Mouse (Mus musculus): ENCODE measurements around the gene Dnmbp. TPM values are rescaled to one million over a fixed set of nuclear protein-coding genes. Genes with fewer than 3 reads are reported as not detected.

Dnmbp gene
- polyA plus RNA-seq, 1 experiment from 2014 or later: 14.8 TPM

DNA sequence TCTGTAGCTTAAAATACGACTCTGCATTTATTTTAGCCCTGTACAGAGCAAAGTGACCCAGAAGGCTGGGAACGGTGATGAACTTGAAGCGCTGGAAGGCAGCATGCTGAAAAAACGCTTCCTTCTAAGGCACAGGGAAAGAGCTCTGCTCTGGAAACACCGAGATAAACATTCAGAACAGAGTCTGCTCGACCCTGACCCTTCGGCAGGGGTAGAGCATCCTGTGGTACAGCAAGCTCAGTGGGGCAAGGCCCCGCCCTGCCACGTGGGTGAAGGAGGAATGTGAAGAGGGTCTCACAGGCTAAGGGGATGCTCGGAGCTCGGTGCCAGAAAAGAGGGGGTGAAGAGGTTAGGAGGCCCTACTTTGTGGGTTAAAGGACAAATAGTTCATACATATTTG, 1.6 kb downstream of the Dnmbp start:
- H3K27me3 ChIP-seq (replicated peaks): no peaks in the 10 kb centered on the region
- H3K9ac ChIP-seq: no peak overlapping the region
- no peaks in the 10 kb centered on the region for H3K9me3 ChIP-seq
- ATAC-seq (ENCODE audit: low FRiP score, low read depth): no peak
- H3K4me2 ChIP-seq (replicated peaks): no peak overlapping the region
- peaks cover 9% of the 10 kb centered on the region for H3K4me1 ChIP-seq
- H3K36me3 ChIP-seq: no peaks in the 10 kb centered on the region
- WGBS: 49% methylated on average over 11 of the region's 11 CpGs
- no peak overlapping the region for H3K4me3 ChIP-seq
- H3K27ac ChIP-seq: no peak overlapping the region

DNA sequence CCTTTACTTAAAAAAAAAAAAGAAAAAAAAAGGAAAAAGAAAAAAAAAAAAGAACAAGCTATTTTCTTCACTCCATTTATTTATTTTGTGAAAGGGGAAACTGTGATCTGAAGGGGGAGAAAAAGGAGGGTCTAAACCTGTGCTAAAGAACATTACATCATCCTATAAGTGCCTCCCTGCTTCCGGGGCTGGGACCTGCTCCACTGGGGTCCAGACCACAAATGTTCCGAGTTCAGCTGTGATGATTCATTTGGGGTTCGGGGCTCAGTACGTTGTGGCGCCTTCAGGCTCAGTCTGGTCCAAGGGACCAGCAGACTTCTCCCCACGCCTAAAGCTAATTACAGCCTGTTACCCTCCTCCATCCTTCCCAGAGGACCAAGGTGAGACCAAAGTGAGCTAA, 9.1 kb downstream of the Dnmbp start:
- no peaks in the 10 kb centered on the region for H3K9me3 ChIP-seq
- H3K27ac ChIP-seq: no peak overlapping the region
- 0 out of 2 replicates have a peak, but pooled peaks cover 8% of the 10 kb centered on the region for H3K4me1 ChIP-seq
- H3K4me2 ChIP-seq (replicated peaks): no peak overlapping the region
- H3K9ac ChIP-seq: no peak overlapping the region
- H3K27me3 ChIP-seq (replicated peaks): no peaks in the 10 kb centered on the region
- WGBS: 87% methylated on average over 6 of the region's 6 CpGs
- no peak overlapping the region for H3K4me3 ChIP-seq
- H3K36me3 ChIP-seq: no peaks in the 10 kb centered on the region
- no peak for ATAC-seq (ENCODE audit: low FRiP score, low read depth)

DNA sequence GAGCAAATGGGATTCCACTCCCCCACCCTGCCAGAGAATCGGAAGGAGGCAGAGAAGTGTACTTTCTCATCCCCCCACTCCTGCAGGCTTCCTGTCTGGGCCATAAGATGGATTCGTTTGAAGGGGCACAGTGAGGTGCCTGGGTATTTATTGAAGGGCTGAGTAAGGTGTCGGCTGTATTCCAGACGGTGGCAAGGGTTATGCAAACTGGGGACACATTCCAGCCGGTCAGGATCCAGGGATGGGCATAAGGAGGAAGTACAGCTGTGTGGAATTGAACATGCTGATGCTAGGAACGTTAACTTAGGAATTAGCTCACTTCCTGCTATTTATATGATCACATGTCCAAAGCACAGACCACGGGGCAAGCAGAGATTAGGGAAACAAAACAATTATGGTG, 9.6 kb downstream of the Dnmbp start:
- Histone ChIP-seq H3K27me3 (replicated peaks) (no peaks in the 10 kb centered on the region), H3K4me1 (0 out of 2 replicates have a peak, but pooled peaks cover 8% of the 10 kb centered on the region), H3K27ac (no peak overlapping the region), H3K4me3 (no peak overlapping the region), H3K36me3 (no peaks in the 10 kb centered on the region), H3K9ac (0 out of 2 replicates have a peak overlapping the region, but pooled peaks have one; percentile 3), H3K4me2 (replicated peaks) (no peak overlapping the region), H3K9me3 (no peaks in the 10 kb centered on the region)
- ATAC-seq (ENCODE audit: low FRiP score, low read depth): no peak
- WGBS: 33% methylated on average over 7 of the region's 7 CpGs

DNA sequence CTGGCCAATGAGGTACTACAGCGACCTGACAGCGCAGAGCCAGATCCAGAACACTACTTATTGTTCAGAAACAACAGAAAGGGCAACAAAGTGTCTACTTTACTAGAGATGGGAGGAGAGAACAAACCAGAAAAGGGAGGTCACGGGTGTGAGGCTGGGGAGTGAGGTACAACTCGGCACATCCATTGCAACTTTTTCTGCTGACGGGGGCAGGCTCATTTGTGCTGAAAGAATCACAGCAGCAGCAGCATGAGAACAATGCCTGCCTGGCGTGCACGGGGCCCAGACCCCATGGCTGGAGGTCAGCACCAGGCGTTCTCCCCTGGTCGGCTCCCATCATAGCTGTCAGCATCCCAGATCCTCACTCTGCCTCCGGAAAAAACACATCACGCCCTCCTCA, 10.1 kb downstream of the Dnmbp start:
- H3K4me2 ChIP-seq (replicated peaks): no peak overlapping the region
- no peaks in the 10 kb centered on the region for H3K36me3 ChIP-seq
- H3K9ac ChIP-seq: 0 out of 2 replicates have a peak overlapping the region, but pooled peaks have one; percentile 3
- 0 out of 2 replicates have a peak, but pooled peaks cover 8% of the 10 kb centered on the region for H3K4me1 ChIP-seq
- 19% methylated on average over 11 of the region's 11 CpGs for WGBS
- ATAC-seq (ENCODE audit: low FRiP score, low read depth): no peak
- H3K4me3 ChIP-seq: no peak overlapping the region
- no peaks in the 10 kb centered on the region for H3K27me3 ChIP-seq (replicated peaks)
- H3K27ac ChIP-seq: no peak overlapping the region
- no peaks in the 10 kb centered on the region for H3K9me3 ChIP-seq

DNA sequence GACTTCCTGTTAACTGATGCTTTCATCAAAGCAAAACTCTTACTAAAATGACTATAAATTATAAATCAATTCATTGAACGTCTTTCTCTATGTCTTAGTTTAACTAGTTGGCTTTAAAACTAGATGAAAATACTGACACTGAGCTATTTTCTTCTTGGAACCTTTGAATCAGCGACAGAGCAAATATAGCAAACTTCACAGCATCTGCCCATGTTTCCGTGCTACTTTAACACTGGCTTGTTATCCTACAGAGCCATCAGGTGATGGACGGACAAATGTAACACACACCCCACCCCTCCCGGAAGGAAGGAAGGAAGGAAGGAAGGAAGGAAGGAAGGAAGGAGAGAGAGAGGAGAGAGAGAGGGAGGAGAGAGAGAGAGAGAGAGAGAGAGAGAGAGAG, 12.0 kb downstream of the Dnmbp start:
- no peak overlapping the region for H3K9ac ChIP-seq
- no peak overlapping the region for H3K4me3 ChIP-seq
- 0 out of 2 replicates have a peak, but pooled peaks cover 8% of the 10 kb centered on the region for H3K4me1 ChIP-seq
- no peaks in the 10 kb centered on the region; the same call in 1 of the 2 replicates for H3K36me3 ChIP-seq
- H3K4me2 ChIP-seq (replicated peaks): no peak overlapping the region
- no peak for ATAC-seq (ENCODE audit: low FRiP score, low read depth)
- H3K9me3 ChIP-seq: peaks cover 3% of the 10 kb centered on the region; the same call in 1 of the 2 replicates
- 82% methylated on average over 5 of the region's 5 CpGs for WGBS
- no peak overlapping the region for H3K27ac ChIP-seq
- no peaks in the 10 kb centered on the region for H3K27me3 ChIP-seq (replicated peaks)

DNA sequence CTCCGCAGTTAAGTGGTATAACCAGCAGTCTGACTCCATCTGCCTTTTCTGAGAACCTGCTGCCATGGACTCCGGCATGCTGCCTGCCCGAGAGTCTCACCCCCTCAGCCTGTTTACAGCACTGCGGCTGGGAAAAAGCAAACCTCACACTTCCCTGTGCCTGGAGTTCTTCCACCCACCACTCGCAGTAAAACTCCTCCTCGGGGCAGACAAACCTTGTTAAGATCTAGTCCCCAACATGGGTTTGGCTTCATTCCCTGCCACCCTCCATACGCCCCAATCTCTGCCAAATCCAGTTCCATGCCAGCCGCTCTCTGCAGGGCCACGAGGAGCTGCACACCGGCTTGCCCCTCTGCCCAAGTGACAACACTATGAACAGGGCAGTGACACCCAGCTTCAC, 12.9 kb downstream of the Dnmbp start:
- no peak overlapping the region for H3K9ac ChIP-seq
- ATAC-seq (ENCODE audit: low FRiP score, low read depth): no peak
- H3K4me1 ChIP-seq: 0 out of 2 replicates have a peak, but pooled peaks cover 8% of the 10 kb centered on the region
- 69% methylated on average over 10 of the region's 10 CpGs for WGBS
- H3K4me3 ChIP-seq: no peak overlapping the region
- no peaks in the 10 kb centered on the region; the same call in 1 of the 2 replicates for H3K36me3 ChIP-seq
- peaks cover 6% of the 10 kb centered on the region; the same call in 1 of the 2 replicates for H3K9me3 ChIP-seq
- H3K27ac ChIP-seq: no peak overlapping the region
- no peak overlapping the region for H3K4me2 ChIP-seq (replicated peaks)
- no peaks in the 10 kb centered on the region for H3K27me3 ChIP-seq (replicated peaks)

DNA sequence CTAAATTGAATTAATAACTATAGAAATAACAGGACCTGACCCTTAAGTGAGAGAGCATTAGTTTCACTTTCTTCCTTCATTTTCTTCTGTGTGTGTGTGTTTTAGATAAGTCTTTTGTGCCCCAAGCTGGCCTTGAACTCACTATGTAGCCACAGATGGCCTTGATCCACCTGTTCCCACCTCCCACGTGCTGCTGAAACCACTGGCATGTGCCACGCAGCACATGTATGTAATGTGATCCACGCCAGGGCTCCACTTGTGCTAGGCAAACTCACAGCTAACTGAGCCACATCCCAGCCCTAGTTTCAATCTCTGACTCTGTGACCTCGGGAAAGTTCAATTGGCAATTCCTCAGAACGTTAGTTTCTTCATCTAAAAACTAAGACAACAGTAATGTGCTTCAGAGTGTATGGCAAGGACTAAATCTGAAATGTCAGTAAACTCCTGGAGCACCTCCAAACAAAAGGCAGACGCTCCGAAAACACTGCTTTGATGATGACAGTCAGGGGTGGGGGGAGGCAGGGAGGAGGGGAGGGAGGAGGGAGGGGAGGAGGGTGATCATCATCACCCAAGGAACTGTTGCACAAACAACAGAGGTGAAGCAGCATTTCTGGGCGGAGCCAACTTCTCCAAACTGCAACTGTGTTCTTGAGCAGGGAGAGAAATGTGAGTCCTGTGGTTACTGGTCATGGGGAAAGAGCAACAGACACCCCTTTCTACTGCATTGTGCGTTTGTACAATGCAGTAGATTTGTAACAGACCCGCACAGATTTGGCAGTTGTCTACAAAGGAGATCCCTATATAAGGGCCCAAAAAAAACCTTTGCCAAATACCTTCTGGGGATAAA, 13.6 kb downstream of the Dnmbp start:
- Histone ChIP-seq H3K4me3 (no peak overlapping the region), H3K36me3 (no peaks in the 10 kb centered on the region; the same call in 1 of the 2 replicates), H3K4me2 (replicated peaks) (no peak overlapping the region), H3K4me1 (0 out of 2 replicates have a peak, but pooled peaks cover 8% of the 10 kb centered on the region), H3K9ac (no peak overlapping the region), H3K9me3 (peaks cover 6% of the 10 kb centered on the region; the same call in 1 of the 2 replicates), H3K27ac (no peak overlapping the region), H3K27me3 (replicated peaks) (no peaks in the 10 kb centered on the region)
- ATAC-seq (ENCODE audit: low FRiP score, low read depth): no peak
- 76% methylated on average over 10 of the region's 10 CpGs for WGBS

DNA sequence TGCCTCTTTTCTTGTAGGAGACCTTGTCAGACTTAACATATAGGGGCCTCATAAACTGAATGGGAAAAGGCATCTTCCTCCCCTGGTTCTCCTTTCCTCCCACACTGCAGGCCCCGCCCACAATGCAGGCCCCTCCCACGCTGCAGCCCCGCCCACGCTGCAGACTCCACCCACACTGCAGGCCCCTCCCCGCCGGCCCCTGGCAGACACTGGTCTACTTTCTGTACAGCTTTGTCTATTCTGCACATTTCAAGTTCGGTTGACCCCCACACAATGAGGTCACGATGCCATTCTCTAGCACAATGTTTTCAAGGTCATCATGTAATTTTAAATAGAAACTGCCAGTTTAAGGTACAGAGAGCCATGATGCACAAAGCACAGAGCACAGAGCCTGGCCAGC, 15.6 kb downstream of the Dnmbp start:
- no peaks in the 10 kb centered on the region; the same call in 1 of the 2 replicates for H3K36me3 ChIP-seq
- ATAC-seq (ENCODE audit: low FRiP score, low read depth): no peak
- H3K4me2 ChIP-seq (replicated peaks): no peak overlapping the region
- no peaks in the 10 kb centered on the region for H3K27me3 ChIP-seq (replicated peaks)
- H3K27ac ChIP-seq: no peak overlapping the region
- no peak overlapping the region for H3K4me3 ChIP-seq
- 64% methylated on average over 8 of the region's 8 CpGs for WGBS
- H3K4me1 ChIP-seq: peaks cover 7% of the 10 kb centered on the region; the same call in 1 of the 2 replicates
- peaks cover 6% of the 10 kb centered on the region; the same call in 1 of the 2 replicates for H3K9me3 ChIP-seq
- H3K9ac ChIP-seq: no peak overlapping the region

DNA sequence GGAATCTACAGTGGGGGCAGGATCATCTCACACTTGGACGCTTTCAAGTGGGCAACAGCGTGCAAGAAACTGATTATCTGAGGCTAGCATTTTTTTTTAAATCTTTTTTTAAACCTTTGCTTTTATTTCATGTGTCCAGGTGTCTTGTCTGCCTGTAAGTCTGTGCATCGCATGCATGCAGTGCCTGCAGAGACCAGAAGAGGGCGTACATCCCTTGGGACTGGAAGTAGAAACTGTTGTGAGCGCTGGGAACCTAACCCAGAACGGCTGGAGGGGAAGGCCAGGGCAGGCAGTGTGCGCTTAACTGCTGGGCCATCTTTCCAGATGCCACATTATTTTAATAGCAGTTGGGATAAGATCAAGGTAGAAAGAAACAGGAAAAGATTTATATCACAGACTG, 17.0 kb downstream of the Dnmbp start:
- WGBS: 92% methylated on average over 7 of the region's 7 CpGs
- H3K4me3 ChIP-seq: no peak overlapping the region
- no peak for ATAC-seq (ENCODE audit: low FRiP score, low read depth)

DNA sequence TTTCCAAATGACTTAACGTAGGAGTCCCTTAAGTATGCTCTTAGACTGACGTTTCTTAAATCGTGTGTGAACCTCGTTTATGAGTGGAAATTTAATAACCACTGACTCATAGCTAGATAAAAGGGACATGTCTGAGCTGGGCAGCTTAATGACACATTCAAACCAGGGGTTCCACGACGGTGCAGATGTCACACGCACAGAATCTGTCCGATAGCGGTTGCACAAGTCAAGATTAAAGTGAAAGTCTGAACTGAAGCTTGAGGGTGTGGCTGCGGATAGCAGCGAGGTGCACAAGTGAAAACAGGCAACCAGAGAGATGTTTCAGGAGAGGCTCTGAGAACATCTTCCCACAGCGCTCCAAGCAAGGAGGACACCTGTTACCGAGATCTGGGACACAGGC, 18.6 kb downstream of the Dnmbp start:
- ATAC-seq (ENCODE audit: low FRiP score, low read depth): no peak
- no peak overlapping the region for H3K4me3 ChIP-seq
- H3K36me3 ChIP-seq: no peaks in the 10 kb centered on the region; the same call in 1 of the 2 replicates

More for the DNA sequence above, 17.0 kb downstream of the Dnmbp start:
- Histone ChIP-seq H3K27ac (no peak overlapping the region), H3K36me3 (no peaks in the 10 kb centered on the region; the same call in 1 of the 2 replicates), H3K27me3 (replicated peaks) (no peaks in the 10 kb centered on the region), H3K4me2 (replicated peaks) (no peak overlapping the region), H3K4me1 (peaks cover 7% of the 10 kb centered on the region; the same call in 1 of the 2 replicates), H3K9me3 (peaks cover 6% of the 10 kb centered on the region; the same call in 1 of the 2 replicates), H3K9ac (no peak overlapping the region)

DNA sequence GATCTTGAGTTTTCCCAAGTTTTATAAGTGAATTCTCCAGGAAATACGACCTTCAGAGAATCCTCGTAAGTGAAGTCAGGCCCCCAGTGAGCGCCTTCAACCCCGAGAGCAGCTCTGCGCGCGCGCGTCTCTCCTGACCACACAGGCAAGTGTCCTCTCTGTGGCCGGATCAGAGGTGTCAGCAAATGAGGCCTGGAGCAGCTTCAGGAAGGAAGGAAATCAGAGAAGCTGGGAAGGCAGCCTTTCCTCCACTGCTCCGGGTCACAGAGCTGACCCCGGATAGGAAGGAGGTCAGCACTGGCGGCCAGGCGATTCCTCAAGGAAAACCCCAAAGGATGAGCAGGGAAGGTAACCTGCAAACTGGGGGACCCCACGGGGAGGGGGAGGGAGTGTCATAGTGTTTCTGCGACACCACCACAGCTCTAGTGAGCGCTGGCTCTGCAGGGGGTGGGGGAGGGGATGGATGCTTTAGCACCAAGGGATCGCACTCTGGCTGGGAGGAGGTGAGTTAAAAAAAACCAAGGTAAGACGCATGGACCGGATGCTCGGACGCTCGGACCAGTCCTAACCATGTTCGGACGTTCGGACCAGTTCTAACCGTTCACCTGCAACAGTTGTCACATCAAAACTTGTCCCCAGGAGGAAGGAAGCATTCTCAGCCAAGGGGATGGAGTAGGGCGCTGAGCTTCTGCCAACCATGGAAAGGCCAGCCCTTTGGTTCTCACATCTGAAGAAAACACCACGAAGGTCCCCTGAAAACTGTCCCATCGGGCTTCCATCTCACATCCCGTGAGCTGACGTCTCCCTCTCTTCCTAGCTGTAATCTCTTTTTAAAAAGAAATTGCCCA, 19.3 kb downstream of the Dnmbp start:
- no peak for ATAC-seq (ENCODE audit: low FRiP score, low read depth)
- Histone ChIP-seq H3K27me3 (replicated peaks) (no peaks in the 10 kb centered on the region), H3K9ac (no peak overlapping the region), H3K4me2 (replicated peaks) (peak overlapping the region; percentile 47), H3K4me3 (no peak overlapping the region), H3K36me3 (no peaks in the 10 kb centered on the region; the same call in 1 of the 2 replicates), H3K9me3 (peaks cover 6% of the 10 kb centered on the region; the same call in 1 of the 2 replicates), H3K4me1 (peaks cover 7% of the 10 kb centered on the region; the same call in 1 of the 2 replicates), H3K27ac (no peak overlapping the region)
- WGBS: 21% methylated on average over 32 of the region's 32 CpGs

More for the DNA sequence above, 18.6 kb downstream of the Dnmbp start:
- Histone ChIP-seq H3K9me3 (peaks cover 6% of the 10 kb centered on the region; the same call in 1 of the 2 replicates), H3K4me2 (replicated peaks) (no peak overlapping the region), H3K27ac (no peak overlapping the region), H3K4me1 (peaks cover 7% of the 10 kb centered on the region; the same call in 1 of the 2 replicates), H3K9ac (no peak overlapping the region), H3K27me3 (replicated peaks) (no peaks in the 10 kb centered on the region)
- 64% methylated on average over 13 of the region's 13 CpGs for WGBS

Data from neural tube, embryonic 12.5 days (tissue).